Mouse (Mus musculus) testis, adult 2 months (tissue): ENCODE data around the gene Tmem19.

Experiments used
- CTCF ChIP-seq: fragments of 200-500 bp; IDR thresholded peaks from 2 replicates; pipeline ENCODE4 v1.5.1; 2012; ENCODE audit warnings: low read depth, mild to moderate bottlenecking, inconsistent platforms, low read length, moderate library complexity; ENCODE audit not compliant: control insufficient read depth, insufficient read depth, insufficient replicate concordance
- POLR2A ChIP-seq: fragments of 200-500 bp; IDR thresholded peaks from 2 replicates; pipeline ENCODE4 v1.6.1; 2012; ENCODE audit warnings: low read depth, mild to moderate bottlenecking, inconsistent platforms, low read length, moderate library complexity; ENCODE audit not compliant: control insufficient read depth

DNA sequence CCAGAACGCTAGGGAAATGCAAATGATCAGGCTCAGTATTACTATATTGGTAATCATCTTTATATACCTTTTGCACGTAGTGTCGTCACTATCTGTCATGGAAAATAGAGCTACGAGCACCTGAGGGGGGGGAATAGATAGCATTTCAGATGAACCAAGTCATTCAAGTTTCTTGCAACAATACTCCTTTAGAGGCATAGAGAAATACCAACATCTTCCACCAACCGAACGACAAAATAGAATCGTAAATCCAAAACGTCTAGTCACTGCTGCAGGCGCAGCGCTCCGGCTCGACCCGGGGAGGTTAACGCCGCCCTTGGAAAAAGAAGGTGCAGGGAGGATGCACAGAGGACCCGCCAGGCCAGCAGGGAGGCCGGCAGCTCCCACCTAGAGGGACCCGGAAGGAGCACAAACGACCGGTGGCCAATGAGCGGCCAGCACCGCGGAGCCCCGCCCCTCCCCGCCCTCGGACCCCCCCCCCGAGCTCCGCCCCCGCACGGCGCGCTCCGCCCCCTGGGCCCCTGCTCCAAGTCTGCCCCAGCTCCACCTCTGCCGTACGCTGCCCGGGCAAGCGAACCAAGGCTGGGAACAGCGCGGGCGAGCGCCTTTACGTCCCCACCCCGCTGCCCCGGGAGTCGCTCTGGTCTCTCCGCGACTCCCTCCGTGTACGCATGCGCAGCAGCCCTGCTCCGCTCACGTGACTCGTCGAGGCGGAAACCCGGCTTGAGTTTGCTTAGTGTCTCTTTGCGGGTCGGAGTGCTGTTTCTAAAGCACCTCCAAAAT, at the start of gene Tmem19:
- TF ChIP-seq CTCF = no peak
- TF ChIP-seq POLR2A = peak; percentile 70
